Mouse (Mus musculus) cerebellum, adult 2 months (tissue): Measurements from ENCODE around the gene Lzic.

Source experiments
- CTCF ChIP-seq: fragments of 200-500 bp; IDR thresholded peaks from 2 replicates; pipeline ENCODE4 v1.5.1; 2011; ENCODE audit warnings: low read depth, mild to moderate bottlenecking, control low read depth, low read length, moderate library complexity, borderline replicate concordance; ENCODE audit not compliant: insufficient read depth
- POLR2A ChIP-seq: fragments of 200-500 bp; IDR thresholded peaks from 2 replicates; pipeline ENCODE4 v1.6.1; 2011; ENCODE audit warnings: low read length, control low read depth, borderline replicate concordance; ENCODE audit not compliant: insufficient read depth

DNA sequence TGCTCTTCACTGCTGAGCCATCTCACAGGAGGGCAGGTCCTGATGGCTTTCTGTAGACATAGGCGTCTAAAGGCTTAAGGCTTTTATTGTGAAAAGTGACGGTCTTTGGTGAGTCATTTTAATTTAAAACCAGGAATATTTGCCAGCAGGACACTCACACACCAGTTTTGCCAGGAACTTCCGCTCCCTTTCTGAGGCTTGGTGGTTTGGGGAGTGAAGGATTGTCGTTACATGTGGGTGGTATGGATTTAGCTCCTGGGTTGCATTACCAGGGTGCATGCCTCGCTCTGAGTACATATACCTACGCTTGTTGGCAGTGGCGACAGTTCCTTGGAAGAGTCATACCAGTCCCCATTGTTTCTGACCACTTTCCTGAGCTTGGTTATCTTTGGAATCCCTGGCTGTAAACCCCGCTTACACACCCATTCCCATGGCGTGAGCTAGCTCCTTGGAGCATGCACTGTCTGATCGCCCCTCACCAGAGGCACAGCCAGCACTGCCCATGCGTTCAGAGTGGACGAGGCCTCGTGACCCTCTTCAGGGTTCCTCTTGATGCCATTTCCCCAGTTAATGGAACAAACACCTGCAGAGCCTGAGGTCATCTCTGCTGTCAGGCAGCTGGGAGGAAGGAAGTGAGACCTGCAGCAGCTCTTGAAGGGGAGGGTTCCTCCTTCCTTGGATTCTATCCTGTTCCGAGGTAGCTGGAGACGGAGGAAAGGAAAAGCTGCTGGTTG lies 42.8 kb downstream of the Lzic start:
- no peak for TF ChIP-seq CTCF
- TF ChIP-seq POLR2A: no peak
